Comparison of ENCODE assay signal across 13 mouse cellular contexts in the genomic region with DNA sequence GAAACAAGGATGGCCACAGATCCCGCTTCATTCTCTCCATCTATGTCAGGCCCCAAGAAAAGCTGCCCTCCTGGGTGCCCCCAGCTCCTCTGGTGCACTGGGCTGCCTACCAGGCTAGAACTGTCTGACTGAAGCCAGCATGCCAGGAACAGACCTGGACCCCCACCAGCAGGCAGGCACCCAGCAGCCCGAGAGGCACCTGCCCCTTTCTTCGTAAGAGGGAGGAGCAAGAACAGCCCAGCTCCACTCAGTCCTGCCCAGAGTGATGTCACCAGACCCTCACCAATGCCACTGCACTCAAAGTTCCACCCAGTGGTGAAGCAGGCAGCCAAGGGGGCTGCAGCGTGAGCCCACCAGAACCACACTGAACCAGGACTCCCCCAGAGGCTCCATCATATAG.
DNase-seq lines count a peak whose midpoint lies in the region; ATAC-seq and TF ChIP-seq lines count a peak whose summit lies in the region.
"Had no signal": no experiment of that assay in that cellular context is flagged by ENCODE, and none has a peak within 500 bp of the region (broad histone marks: within the 10 kb centered on the region; RNA-seq: fewer than 3 reads in every experiment).

No protein-coding gene starts in this region.

- no peak for TF ChIP-seq POLR2A in lung, adult 2 months (IDR thresholded peaks at IDR 0.05; ENCODE audit: borderline replicate concordance, extremely low read depth, low read depth, low read length)

- H3K4me3 ChIP-seq in heart, embryonic 11.5 days (ENCODE audit: low read depth, low read length), result no peak overlapping the region
- no peak overlapping the region for H3K4me3 ChIP-seq in midbrain, embryonic 16.5 days (ENCODE audit: low read depth, low read length)
- H3K4me3 ChIP-seq in midbrain, embryonic 14.5 days (replicated peaks; ENCODE audit: low read depth, low read length), result no peak overlapping the region
- no peak overlapping the region for H3K4me3 ChIP-seq in limb, embryonic 13.5 days
- no peak overlapping the region for H3K4me3 ChIP-seq in lung, adult 2 months (replicated peaks; ENCODE audit: extremely low read depth, low read depth, low read length)
- H3K4me3 ChIP-seq: lung, embryonic 15.5 days; midbrain, embryonic 12.5 days had no signal

- no peaks in the 10 kb centered on the region for H3K36me3 ChIP-seq in heart, embryonic 11.5 days (ENCODE audit: control insufficient read depth, insufficient read depth, low read length)
- no peaks in the 10 kb centered on the region for H3K36me3 ChIP-seq in midbrain, embryonic 16.5 days (ENCODE audit: control insufficient read depth, insufficient read depth, low read length)
- H3K36me3 ChIP-seq in midbrain, embryonic 14.5 days (ENCODE audit: control insufficient read depth, insufficient read depth, low read length), result no peaks in the 10 kb centered on the region
- H3K36me3 ChIP-seq in limb, embryonic 13.5 days, result no peaks in the 10 kb centered on the region
- H3K36me3 ChIP-seq: lung, embryonic 15.5 days; midbrain, embryonic 12.5 days had no signal

- H3K9ac ChIP-seq in heart, embryonic 11.5 days (ENCODE audit: low read depth, low read length), result no peak overlapping the region
- H3K9ac ChIP-seq in midbrain, embryonic 16.5 days (ENCODE audit: low read depth, low read length), result no peak overlapping the region
- no peak overlapping the region for H3K9ac ChIP-seq in midbrain, embryonic 14.5 days (replicated peaks; ENCODE audit: low read length)
- no peak overlapping the region for H3K9ac ChIP-seq in limb, embryonic 13.5 days
- H3K9ac ChIP-seq: lung, embryonic 15.5 days; midbrain, embryonic 12.5 days had no signal

- no peak overlapping the region for H3K27ac ChIP-seq in heart, embryonic 11.5 days (ENCODE audit: low read depth, low read length)
- H3K27ac ChIP-seq in midbrain, embryonic 16.5 days (ENCODE audit: low read length), result no peak overlapping the region
- no peak overlapping the region for H3K27ac ChIP-seq in midbrain, embryonic 14.5 days (replicated peaks; ENCODE audit: low read depth, low read length)
- no peak overlapping the region for H3K27ac ChIP-seq in limb, embryonic 13.5 days
- H3K27ac ChIP-seq: lung, embryonic 15.5 days; midbrain, embryonic 12.5 days had no signal

- 70% methylated on average over 4 of the region's 4 CpGs for WGBS in heart, embryonic 11.5 days (ENCODE audit: insufficient replicate concordance)
- 63% methylated on average over 4 of the region's 4 CpGs for WGBS in midbrain, embryonic 16.5 days
- WGBS in midbrain, embryonic 14.5 days, result 49% methylated on average over 4 of the region's 4 CpGs
- 71% methylated on average over 4 of the region's 4 CpGs for WGBS in limb, embryonic 13.5 days
- WGBS in lung, adult 2 months, result 75% methylated on average over 4 of the region's 4 CpGs

- H3K4me1 ChIP-seq in heart, embryonic 11.5 days (ENCODE audit: control insufficient read depth, insufficient read depth, low read length), result peaks cover 40% of the 10 kb centered on the region
- peaks cover 28% of the 10 kb centered on the region for H3K4me1 ChIP-seq in midbrain, embryonic 16.5 days (ENCODE audit: control insufficient read depth, insufficient read depth, low read length)
- H3K4me1 ChIP-seq in midbrain, embryonic 14.5 days (ENCODE audit: control insufficient read depth, insufficient read depth, low read length), result peaks cover 37% of the 10 kb centered on the region
- peaks cover 67% of the 10 kb centered on the region for H3K4me1 ChIP-seq in limb, embryonic 13.5 days
- H3K4me1 ChIP-seq in lung, adult 2 months (ENCODE audit: control insufficient read depth, insufficient read depth, low read length), result peaks cover 8% of the 10 kb centered on the region

- ATAC-seq in heart, embryonic 11.5 days (replicated peaks; ENCODE audit: insufficient number of reproducible peaks, low FRiP score, low TSS enrichment), result no peak
- ATAC-seq in midbrain, embryonic 16.5 days, result no peak
- ATAC-seq in midbrain, embryonic 14.5 days (ENCODE audit: low FRiP score, low TSS enrichment), result no peak
- no peak for ATAC-seq in limb, embryonic 13.5 days (ENCODE audit: low FRiP score, low read depth)
- ATAC-seq: inflammation-experienced regulatory T-cells, adult 6 months had no signal

- DNase-seq in heart, adult 11 months, result peak; percentile 92
- DNase-seq in midbrain, embryonic 14.5 days, result no peak
- peak; percentile 73 to 78 for DNase-seq in cerebellum, postnatal 10 days
- no peak for DNase-seq in lung, adult 2 months
- DNase-seq in adipocyte (ENCODE audit: low spot score), result no peak
- DNase-seq: B cell, adult 2 months; thymus, postnatal 25 days had no signal

- TF ChIP-seq CTCF in lung, adult 2 months (IDR thresholded peaks at IDR 0.05; ENCODE audit: insufficient read depth, low read length), result no peak

- no peaks in the 10 kb centered on the region for H3K9me3 ChIP-seq in heart, embryonic 11.5 days (replicated peaks; ENCODE audit: control insufficient read depth, low read length)
- H3K9me3 ChIP-seq in midbrain, embryonic 16.5 days (replicated peaks; ENCODE audit: control insufficient read depth, low read length, poor library complexity, severe bottlenecking), result no peaks in the 10 kb centered on the region
- H3K9me3 ChIP-seq in midbrain, embryonic 14.5 days (ENCODE audit: control insufficient read depth, low read length), result no peaks in the 10 kb centered on the region
- H3K9me3 ChIP-seq in limb, embryonic 13.5 days, result no peaks in the 10 kb centered on the region
- H3K9me3 ChIP-seq: lung, embryonic 15.5 days; midbrain, embryonic 12.5 days had no signal

- H3K4me2 ChIP-seq in heart, embryonic 11.5 days, result no peak overlapping the region
- peak overlapping the region; percentile 17; the same call in 1 of the 2 replicates for H3K4me2 ChIP-seq in midbrain, embryonic 16.5 days (ENCODE audit: low read length)
- H3K4me2 ChIP-seq in midbrain, embryonic 14.5 days (ENCODE audit: low read length), result no peak overlapping the region
- H3K4me2 ChIP-seq in limb, embryonic 13.5 days (replicated peaks), result peak overlapping the region; percentile 7; the same call in 1 of the 2 replicates
- H3K4me2 ChIP-seq: lung, embryonic 15.5 days; midbrain, embryonic 12.5 days had no signal

- H3K27me3 ChIP-seq in heart, embryonic 11.5 days (ENCODE audit: control insufficient read depth, insufficient read depth, low read length), result no peaks in the 10 kb centered on the region
- H3K27me3 ChIP-seq in midbrain, embryonic 16.5 days (ENCODE audit: control insufficient read depth, insufficient read depth, low read depth, low read length), result peaks cover 4% of the 10 kb centered on the region; the same call in 1 of the 2 replicates
- peaks cover 14% of the 10 kb centered on the region for H3K27me3 ChIP-seq in midbrain, embryonic 14.5 days (ENCODE audit: control insufficient read depth, insufficient read depth, low read length)
- peaks cover 15% of the 10 kb centered on the region for H3K27me3 ChIP-seq in limb, embryonic 13.5 days

Comparison
In these comparisons a context has a peak if more than half of its experiments do, and no peak if none do; other contexts are left out.
1. H3K4me2 ChIP-seq: peak in midbrain, embryonic 16.5 days (single experiment) and limb, embryonic 13.5 days (single experiment); none in heart, embryonic 11.5 days (single experiment) and midbrain, embryonic 14.5 days (single experiment).
2. DNase-seq: peak in heart, adult 11 months (single experiment) and cerebellum, postnatal 10 days (2 of 2); none in midbrain, embryonic 14.5 days (single experiment), lung, adult 2 months (single experiment) and adipocyte (single experiment).